Mouse (Mus musculus) left cerebral cortex, adult 8-10 months (tissue): Measurements from ENCODE around the gene H2al2b. TPM values are rescaled to one million over a fixed set of nuclear protein-coding genes. Genes with fewer than 3 reads are reported as not detected.
"Not testable (repeated sequence)": the region's sequence is repeated elsewhere in the genome, so short reads cannot be mapped to it uniquely, and the experiment has no call there.

Source experiments
- DNase-seq, 2 experiments: peaks; one replicate each; pipeline ENCODE4 v3.0.0; 2022; ENCODE audit warnings: low spot score in 2 of 2
- total RNA-seq, 4 experiments: library from RNA; stranded (reverse); gene quantifications; 2 replicates each; pipeline ENCODE4 v1.2.4; 2022

Gene H2al2b
- not detected for total RNA-seq

- DNase-seq: not testable (repeated sequence)
These were observed at the start of gene H2al2b for GRCm38 (mm10) chrY:2720574-2720973. Gene H2al2b, minus strand, starts transcription at chrY:2720674.

Other genes with a start within 250 kb of the H2al2b start
- gene H2al2c, start 121.6 kb downstream of the H2al2b start, total RNA-seq: not detected
- not detected for gene Sry, start 57.0 kb downstream of the H2al2b start, total RNA-seq
- not detected for gene Gm4064, start 75.5 kb upstream of the H2al2b start, total RNA-seq
- gene Rbmy, start 110.0 kb upstream of the H2al2b start, total RNA-seq: not detected
- not detected for gene Gm10256, start 110.0 kb upstream of the H2al2b start, total RNA-seq
- not detected for gene Gm10352, start 180.3 kb upstream of the H2al2b start, total RNA-seq
- not detected for gene Gm29289, start 211.9 kb upstream of the H2al2b start, total RNA-seq